Mouse (Mus musculus) c-Kit-positive CD71-positive TER-119-positive erythroid progenitor cells, embryonic 14.5 days (primary cell): Measurements from ENCODE around the gene Dennd6a.
"Not testable (repeated sequence)": the region's sequence is repeated elsewhere in the genome, so short reads cannot be mapped to it uniquely, and the experiment has no call there.

Source experiments
- DNase-seq: peaks from one replicate; pipeline ENCODE4 v3.0.0-alpha.2; 2013; ENCODE audit warnings: low spot score

Dennd6a gene

DNA sequence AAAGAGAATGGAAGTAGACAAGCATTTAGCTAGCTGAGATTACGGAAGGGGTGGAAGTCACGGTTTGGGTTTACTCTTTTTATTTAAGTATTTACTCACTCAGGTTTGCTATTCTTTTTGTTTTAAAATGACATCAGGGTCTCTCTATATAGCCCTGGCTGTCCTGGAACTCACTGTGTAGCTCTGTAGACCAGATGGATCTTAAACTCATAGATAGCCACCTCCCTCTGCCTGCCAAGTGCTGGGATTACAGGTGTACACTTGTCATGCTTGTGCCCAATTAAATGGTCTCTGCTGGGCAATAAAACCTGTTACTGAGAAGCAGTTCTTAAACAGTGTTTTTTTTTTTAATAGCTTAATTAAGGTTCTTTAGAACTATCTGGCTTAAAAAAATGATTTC is 66.3 kb downstream of the Dennd6a start:
- DNase-seq = peak; percentile 27

DNA sequence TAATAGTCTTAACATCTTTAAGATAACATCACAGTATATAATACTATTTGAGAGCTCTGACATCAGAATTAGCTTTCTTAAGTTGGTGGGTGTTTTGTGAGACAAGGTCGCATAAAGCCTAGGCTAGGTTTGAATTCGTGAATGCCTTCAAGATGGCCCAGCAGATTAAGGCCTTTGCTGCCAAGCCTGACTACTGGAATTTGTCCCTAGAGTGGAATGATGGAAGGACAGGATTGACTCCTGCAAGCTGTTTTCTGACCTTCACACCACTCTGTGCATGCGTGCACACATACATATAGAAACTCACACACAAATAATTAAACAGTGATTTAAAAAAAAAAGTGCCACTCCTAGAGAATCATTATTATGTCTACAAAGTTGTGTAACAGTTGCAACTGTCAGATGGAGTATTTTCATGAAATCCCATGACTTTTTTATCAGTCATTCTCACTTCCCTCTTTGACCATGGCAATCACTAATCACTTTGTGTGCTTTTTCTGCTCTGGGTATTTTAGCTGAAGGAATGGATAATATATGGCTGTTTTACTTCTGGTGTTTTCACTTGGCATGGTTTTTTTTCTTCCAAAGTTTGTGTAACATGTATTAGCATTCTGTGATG is 69.5 kb downstream of the Dennd6a start:
- DNase-seq = no peak

DNA sequence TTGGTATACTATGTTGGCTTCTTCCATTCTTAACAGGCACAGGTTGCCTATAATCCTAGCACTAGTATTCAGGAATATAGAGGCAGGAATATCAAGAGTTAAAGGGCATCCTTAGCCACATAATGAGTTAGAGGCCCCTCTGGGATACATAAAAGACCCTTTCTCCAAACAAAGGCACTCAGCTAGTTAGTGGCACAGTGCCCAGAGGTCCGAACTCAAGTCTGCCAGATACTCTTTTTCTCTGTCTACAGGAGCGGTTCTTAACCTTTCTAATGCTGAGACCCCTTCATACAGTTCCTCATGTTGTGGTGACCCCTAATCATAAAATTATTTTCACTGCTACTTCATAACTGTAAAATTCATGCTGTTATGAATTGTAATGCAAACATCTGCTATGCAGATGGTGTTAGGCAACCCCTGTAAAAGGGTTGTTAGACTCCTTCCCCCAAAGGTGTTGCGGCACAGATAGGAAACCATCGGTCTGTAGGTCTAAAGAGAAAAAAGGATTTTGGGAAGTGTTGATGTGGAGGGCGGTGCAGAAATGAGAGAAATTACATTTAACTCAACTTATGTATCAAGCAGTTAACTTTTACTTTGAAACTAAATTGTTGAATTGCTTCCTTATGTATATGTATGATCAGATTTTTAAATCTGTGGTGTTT is 72.5 kb downstream of the Dennd6a start:
- no peak for DNase-seq

DNA sequence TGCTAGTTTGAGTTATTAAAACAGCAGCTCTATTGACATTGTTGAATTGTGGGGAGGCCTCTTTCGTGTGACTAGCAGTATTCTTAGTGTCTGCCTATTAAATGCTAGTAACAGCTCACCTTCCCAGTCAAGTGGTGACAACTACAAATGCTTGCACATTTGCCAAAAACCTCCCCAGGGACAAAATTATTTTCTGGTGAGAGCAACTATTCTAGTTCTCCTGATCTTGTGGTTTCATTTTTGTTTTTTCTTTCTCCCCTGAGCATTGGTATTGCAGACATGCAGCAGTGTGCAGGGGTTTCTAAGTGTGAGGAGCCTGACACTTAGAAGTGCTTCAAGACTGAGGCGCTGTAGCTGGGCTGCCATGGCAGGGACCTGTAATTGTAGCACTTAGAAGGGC is 74.2 kb downstream of the Dennd6a start:
- no peak for DNase-seq

DNA sequence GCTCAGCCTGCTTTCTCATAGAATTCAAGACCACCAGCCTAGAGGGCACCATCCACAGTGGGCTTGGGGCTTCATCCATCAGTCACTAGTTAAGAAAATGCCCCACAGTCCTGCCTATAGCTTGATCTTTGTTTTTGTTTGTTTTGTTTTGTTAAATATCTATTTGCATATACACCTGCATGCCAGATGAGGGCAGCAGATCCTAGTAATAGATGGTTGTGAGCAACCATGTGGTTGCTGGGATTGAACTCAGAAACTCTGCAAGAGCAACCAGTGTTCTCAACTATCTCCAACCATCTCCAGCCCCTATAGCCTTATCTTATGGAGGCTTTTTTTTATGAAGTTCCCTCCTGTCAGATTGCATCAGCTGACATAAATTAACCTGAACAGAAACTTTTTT is 78.2 kb downstream of the Dennd6a start:
- DNase-seq = no peak

DNA sequence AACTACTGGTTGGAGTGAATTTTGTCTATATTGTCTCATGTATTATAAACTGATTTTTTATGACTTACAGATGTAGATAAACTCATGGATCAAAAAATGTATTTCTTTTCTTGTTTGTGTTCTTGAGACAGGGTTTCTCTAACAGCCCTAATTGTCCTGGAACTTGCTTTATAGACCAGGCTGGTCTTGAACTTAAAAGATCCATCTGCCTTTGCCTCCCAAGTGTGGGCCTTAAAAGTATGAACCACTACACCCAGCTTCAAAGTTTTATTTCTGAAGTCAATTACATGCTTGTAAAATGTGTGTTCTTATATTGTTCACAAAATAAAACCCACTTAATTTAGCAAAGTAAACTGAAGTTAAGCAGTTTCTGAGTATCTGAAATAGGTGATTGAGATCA is 84.5 kb downstream of the Dennd6a start:
- DNase-seq = no peak

DNA sequence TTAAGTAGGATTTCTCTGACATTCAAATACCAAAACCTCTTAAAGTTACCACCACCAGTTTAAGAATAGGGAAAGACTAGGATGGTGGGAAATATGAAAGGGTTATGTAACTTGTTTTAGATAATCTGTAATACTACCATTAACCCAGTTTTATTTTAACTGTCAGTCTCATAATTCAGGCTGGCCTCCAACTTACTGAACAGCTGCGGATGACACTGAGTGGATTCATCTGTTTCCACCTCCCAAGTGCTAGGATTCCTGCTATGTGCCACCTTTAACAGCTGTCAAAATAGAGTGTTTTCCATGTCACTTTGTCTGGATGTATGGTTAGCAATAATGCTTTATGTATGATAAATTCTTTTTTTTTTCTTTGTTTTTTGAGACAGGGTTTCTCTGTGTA is 86.6 kb downstream of the Dennd6a start:
- DNase-seq = no peak

DNA sequence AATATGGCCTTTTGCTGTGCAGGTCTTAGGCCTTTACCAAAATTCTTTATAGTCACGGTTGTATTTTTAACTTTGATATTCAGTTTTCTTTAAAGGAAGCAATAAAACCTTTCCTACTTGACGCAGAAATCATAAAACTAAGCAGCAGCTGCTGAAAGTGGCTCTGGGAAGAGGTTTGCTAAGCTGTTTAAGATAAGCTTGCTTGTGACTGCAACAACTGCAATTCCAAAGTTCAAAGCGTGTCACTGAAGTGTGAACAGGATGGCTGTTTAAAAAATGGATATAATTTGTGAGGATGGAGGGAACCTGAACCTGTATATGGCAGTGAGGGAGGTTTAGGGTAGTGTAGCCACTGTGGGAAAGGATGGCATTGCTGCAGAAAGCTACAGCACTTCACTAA is 88.4 kb downstream of the Dennd6a start:
- no peak for DNase-seq

DNA sequence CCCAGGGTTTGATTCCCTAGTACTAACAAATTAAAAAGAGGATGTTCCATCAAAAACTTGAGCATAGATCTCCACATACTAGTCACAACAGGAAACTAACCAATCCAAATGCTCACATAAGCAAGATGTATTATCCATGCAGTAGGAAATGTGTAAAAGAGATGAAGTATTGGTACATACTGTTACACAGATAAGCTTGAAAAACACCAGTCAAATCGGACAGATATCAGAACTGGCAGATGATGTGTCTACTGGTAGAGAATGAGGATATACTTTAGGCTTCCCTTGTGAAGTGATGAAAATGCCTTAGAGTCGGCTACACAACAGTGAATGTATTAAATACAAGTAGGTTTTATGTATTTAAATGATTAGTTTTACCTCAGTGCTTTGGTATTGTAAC is 88.8 kb downstream of the Dennd6a start:
- DNase-seq = no peak

DNA sequence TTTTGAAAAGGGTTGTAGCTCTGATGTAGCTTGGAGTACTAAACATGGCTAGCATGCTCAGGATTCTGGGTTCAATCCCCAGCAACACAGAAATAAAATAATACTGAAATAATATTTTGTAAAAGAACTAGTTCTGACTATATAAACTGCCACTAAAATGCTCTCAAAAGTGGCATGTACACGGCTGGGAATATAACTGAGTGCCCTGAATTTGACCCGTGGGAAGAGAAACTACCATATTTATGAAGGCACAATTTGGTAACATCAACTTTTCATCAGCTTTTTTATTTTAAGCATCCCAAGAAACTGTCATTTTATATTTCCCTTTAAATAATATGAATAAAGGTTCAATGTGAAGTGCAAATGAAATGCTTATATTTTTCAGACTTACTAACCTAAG is 90.2 kb downstream of the Dennd6a start:
- DNase-seq = no peak

DNA sequence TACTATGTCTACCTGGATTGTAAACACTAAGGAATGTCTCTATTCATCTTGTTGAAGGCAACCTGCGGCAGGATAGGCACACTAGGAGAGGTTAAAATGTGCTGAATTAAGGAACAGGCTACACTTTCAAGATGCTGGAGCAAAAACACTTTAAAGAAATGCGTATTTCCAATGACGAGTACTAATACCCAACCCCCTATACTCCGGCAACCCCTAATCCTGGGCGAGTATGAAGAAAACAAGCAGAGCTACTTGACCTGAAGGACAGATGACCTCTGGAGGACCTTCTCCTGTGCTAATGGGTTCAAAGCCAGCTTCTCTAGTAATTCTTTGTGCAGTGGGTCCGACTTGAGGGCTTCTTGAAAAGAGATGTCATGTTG is 94.3 kb downstream of the Dennd6a start:
- DNase-seq = no peak

DNA sequence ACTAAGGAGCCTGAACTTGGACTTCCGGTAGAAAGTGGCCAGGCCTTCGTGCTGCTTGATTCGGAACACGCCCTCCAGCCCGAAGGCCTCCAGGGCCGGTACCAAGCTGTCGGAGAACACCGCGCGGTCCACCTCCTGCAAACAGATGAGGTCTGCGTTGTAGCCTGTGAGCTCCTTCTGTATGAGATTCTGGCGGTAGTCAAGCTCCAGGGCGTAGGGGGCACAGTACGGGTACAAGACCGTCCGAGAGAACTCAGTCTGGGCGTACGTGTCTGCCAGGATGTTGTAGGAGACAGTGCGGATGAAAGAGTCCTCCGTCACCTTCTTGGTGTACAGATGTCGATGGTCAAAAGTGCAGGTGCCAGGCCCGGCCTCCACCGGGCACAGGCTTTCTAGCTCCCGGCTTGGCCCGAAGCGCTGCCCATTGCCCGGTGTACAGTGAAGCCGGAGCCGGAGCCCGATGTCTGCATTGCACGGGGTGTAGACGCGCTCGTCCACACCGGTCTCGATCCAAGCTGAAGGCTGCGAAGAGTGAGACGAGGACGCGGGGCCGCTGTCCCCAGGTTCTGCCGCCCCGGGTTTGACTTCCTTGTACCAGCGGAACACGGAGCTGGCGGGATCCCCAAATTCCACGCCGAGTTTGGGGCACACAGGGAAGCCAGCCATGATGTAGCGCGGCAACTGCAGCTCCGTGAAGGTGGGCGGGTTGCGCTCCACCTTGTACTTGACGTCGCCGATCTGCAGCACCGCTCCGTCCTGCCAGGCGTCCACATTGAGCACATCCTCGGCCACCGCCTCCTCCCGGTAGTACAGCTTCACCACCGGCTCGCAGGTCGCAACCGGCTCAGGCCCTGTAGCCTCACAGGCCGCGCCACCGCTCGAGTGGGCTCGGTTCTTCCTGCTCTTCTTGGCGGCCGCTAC is 95.0 kb downstream of the Dennd6a start:
- DNase-seq = no peak

DNA sequence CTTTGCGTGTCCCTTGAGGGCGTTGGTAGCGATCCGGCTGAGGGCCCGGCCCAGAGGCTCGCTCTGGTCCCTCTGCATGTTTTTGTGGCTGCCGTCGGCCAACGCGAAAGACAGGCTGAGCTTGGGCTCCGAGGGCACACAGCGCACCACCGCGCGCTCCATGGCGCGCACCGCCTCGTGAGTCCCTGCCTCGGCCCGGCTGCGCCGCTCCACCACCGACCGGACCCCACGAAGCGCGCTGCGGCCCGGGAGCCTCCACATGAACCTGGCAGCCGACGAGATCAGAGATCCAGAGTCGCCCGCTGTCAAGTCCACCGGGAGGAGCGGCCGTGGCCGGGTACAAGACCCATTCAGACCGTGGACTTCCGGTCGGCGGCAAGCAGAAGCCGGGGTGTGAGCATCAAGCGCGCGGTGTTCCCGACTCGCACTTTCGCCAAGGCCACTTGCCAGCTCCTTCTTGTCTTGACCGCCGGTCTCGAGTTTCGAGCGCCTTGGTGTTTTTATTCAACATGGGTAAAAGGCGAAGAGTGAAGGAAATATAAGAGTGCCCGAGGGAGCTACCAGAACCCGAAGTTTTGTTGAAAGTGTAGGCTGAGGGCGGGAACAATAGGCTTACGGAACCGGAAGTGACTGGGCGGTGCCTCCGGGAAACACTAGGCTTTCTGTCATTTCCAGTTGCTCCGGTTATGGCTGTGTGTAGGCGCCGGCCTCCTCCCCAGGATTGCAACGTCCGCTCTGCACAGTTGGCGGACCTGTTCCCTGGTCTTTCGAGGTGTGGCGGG is 95.8 kb downstream of the Dennd6a start, which contains the start of gene Pde12:
Gene Pde12 (minus strand): TSS at position 592 of the 782 bp plus-strand sequence.
- peak; percentile 93 for DNase-seq

DNA sequence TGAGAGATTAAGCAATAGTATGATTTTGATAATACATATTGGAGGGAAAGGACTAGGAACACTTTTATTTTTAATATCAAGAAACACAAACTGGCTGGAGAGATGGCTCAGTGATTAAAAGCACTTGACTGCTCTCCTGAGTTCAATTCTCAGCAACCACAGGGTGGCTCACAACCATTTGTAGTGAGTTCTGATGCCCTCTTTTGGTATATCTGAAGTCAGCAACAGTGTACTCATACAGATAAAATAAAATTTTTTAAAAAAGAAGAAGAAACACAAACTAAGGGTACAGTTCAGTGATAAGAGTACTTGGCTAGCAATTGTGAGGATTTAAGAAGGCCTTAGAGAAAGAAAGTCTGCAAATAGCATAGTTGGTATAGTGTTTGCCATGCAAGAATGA is 97.3 kb downstream of the Dennd6a start:
- no peak for DNase-seq

DNA sequence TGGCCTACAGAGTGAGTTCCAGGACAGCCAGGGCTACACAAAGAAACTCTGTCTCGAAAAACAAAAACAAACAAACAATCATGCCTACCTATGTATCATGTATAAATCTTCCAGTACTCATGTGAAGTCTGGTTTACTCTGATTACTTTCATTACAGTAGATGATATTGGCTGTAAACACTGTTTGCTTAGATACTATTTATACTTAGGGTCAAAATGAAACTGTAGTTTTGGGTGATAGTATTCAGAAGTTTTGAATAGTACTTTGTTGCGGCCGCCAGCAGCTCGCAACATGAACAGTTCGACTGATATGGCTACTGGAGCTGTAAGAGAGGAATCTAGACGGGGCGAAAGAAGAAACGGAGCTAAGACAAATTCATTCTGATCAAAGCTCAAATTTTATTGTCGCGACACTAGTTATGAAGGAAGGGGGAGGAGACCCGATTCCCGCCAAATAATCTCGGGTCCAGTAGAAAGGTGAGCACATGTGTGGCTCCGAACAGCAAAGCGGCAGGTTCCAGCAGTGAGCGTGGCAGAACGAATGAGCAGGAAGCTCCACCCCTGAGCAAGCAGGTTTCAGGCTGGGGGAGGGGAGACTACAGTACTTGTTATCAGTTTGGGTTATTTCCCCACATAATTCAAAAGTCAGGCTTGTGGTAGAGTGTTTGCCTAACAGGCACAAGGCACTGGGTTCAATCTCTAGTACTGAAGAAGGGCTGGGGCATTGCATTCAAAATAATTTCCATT is 98.4 kb downstream of the Dennd6a start:
- not testable (repeated sequence) for DNase-seq

DNA sequence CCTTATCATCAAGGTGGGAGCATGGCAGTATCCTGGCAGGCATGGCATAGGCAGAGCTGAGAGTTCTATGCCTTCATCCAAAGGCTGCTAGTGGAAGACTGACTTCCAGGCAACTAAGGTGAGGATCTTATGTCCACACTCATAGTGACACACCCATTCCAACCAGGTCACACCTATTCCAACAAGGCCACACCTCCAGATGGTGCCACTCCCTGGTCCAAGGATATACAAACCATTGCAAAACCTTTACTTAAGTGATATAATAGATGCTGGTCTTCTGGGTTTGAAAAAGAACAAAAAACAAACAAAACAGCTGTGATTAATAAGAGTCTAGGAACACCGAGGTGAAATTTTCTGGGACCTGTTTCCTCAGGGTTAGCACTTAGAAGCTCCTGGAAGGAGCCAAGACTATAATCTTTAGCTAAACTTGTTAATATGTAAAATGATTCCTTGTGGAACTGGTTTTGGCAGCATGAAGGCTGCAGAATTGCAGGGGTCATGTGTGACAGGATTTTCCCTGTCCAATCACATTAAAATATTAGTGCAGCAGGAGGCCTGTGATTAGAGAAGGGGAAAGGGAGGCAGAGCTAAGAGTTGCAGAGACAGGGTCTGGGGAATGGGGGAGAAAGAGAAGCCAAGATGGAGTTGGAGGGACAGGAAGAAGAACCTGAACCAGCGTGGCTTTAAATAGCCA is 101.0 kb downstream of the Dennd6a start:
- DNase-seq = not testable (repeated sequence)

DNA sequence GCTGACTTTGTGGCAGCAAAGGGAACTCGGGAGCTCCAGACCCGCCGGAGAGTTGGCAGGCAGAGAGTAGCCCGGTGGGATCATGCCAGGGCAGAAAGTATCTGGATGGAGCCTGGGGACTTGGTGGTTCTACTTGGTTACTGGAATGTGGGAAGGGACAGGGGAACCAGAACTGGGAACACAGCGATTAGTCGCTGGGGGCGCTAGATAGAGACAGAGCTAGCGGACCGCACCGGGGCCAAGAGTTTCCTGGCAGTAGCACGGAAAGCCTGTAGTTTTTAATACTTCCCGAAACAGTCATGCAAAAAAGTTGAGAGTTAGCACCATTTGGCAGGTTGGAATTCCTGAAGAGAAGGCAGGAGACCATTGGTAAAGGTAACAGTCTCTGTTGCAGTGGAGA is 101.7 kb downstream of the Dennd6a start:
- no peak for DNase-seq

DNA sequence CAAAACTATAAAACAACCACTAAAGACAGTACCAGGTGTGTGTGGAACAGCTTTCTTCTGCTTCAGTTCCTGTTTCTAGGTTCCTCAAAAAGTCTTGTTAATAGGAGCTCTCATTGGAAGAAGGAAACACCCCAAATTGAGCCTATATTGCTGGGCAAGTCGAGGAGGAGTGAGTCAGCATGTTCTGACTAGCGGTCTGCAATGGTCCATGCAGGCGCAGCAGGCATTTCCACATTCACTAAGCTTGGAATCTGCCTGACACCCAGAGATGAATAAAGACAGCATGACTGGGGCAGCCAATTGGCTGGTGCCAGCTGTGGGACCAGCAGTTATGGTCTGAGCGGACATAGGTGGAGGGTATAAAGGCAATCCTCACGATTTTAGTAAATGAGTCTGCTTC is 102.1 kb downstream of the Dennd6a start:
- DNase-seq = no peak
